Mouse (Mus musculus): Measurements from ENCODE around the gene March11.

The March11 gene

GRCm38 (mm10) chr15:26308629-26309230 lies at the start of gene March11:
Gene March11, plus strand, starts transcription at chr15:26309048.
- no peak for DNase-seq (ENCODE audit: extremely low read depth, insufficient read length, low spot score)

GRCm38 (mm10) chr15:26262336-26262735 lies 46.5 kb upstream of the March11 start:
- DNase-seq (ENCODE audit: extremely low read depth, insufficient read length, low spot score) = no peak

GRCm38 (mm10) chr15:26269596-26269995 lies 39.3 kb upstream of the March11 start:
- DNase-seq (ENCODE audit: extremely low read depth, insufficient read length, low spot score) = no peak

- DNase-seq (ENCODE audit: extremely low read depth, insufficient read length, low spot score) = no peak
Observed at GRCm38 (mm10) chr15:26276035-26276511, 32.8 kb upstream of the March11 start.

- DNase-seq (ENCODE audit: extremely low read depth, insufficient read length, low spot score) = no peak
Observed at GRCm38 (mm10) chr15:26276608-26277007, 32.2 kb upstream of the March11 start.

GRCm38 (mm10) chr15:26291871-26292270 lies 17.0 kb upstream of the March11 start:
- no peak for DNase-seq (ENCODE audit: extremely low read depth, insufficient read length, low spot score)

- no peak for DNase-seq (ENCODE audit: extremely low read depth, insufficient read length, low spot score)
Observed at GRCm38 (mm10) chr15:26292811-26293210, 16.0 kb upstream of the March11 start.

GRCm38 (mm10) chr15:26293215-26293614 lies 15.6 kb upstream of the March11 start:
- DNase-seq (ENCODE audit: extremely low read depth, insufficient read length, low spot score) = no peak

- no peak for DNase-seq (ENCODE audit: extremely low read depth, insufficient read length, low spot score)
Observed at GRCm38 (mm10) chr15:26298668-26299067, 10.2 kb upstream of the March11 start.

GRCm38 (mm10) chr15:26309291-26309931 lies 563 bp downstream of the March11 start:
- DNase-seq (ENCODE audit: extremely low read depth, insufficient read length, low spot score) = peak; percentile 14

- DNase-seq (ENCODE audit: extremely low read depth, insufficient read length, low spot score) = no peak
Observed at GRCm38 (mm10) chr15:26319866-26320265, 11.0 kb downstream of the March11 start.

- DNase-seq (ENCODE audit: extremely low read depth, insufficient read length, low spot score) = no peak
Observed at GRCm38 (mm10) chr15:26320402-26320801, 11.6 kb downstream of the March11 start.

GRCm38 (mm10) chr15:26322804-26323203 lies 14.0 kb downstream of the March11 start:
- no peak for DNase-seq (ENCODE audit: extremely low read depth, insufficient read length, low spot score)

- no peak for DNase-seq (ENCODE audit: extremely low read depth, insufficient read length, low spot score)
Observed at GRCm38 (mm10) chr15:26327157-26327556, 18.3 kb downstream of the March11 start.

- DNase-seq (ENCODE audit: extremely low read depth, insufficient read length, low spot score) = no peak
Observed at GRCm38 (mm10) chr15:26335791-26336190, 26.9 kb downstream of the March11 start.

GRCm38 (mm10) chr15:26337775-26338174 lies 28.9 kb downstream of the March11 start:
- DNase-seq (ENCODE audit: extremely low read depth, insufficient read length, low spot score) = no peak

- no peak for DNase-seq (ENCODE audit: extremely low read depth, insufficient read length, low spot score)
Observed at GRCm38 (mm10) chr15:26338343-26338742, 29.5 kb downstream of the March11 start.

GRCm38 (mm10) chr15:26340490-26340889 lies 31.6 kb downstream of the March11 start:
- no peak for DNase-seq (ENCODE audit: extremely low read depth, insufficient read length, low spot score)

- DNase-seq (ENCODE audit: extremely low read depth, insufficient read length, low spot score) = no peak
Observed at GRCm38 (mm10) chr15:26340966-26341365, 32.1 kb downstream of the March11 start.

- DNase-seq (ENCODE audit: extremely low read depth, insufficient read length, low spot score) = no peak
Observed at GRCm38 (mm10) chr15:26344329-26344728, 35.5 kb downstream of the March11 start.

- no peak for DNase-seq (ENCODE audit: extremely low read depth, insufficient read length, low spot score)
Observed at GRCm38 (mm10) chr15:26353656-26354055, 44.8 kb downstream of the March11 start.

- no peak for DNase-seq (ENCODE audit: extremely low read depth, insufficient read length, low spot score)
Observed at GRCm38 (mm10) chr15:26365344-26365743, 56.5 kb downstream of the March11 start.
